In the genomic region with DNA sequence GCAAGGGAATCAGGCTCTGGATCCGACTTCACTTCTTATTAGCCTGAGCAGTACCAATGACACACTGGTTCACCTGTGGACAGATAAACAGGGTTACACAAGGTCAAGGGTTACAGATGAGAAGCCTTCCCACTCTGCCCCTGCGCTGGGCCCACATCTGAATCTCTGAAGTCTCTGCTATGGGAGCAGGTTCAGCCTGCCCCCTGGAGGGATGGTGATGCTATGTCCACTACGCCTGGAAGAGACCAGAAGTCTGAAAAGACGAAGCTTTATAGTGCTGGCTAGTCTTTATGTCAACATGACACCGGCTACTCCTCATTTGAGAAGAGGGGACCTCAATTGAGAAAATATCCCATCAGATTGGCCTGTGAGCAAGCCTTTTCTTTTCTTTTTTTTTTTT, we compare ENCODE assay signal across 15 mouse cellular contexts. TPM values are rescaled to one million over a fixed set of nuclear protein-coding genes. Genes with fewer than 3 reads are reported as not detected.
DNase-seq lines count a peak whose midpoint lies in the region; ATAC-seq and TF ChIP-seq lines count a peak whose summit lies in the region.
"Not testable (repeated sequence)": the region's sequence is repeated elsewhere in the genome, so short reads cannot be mapped to it uniquely, and the experiment has no call there.
"Had no signal": no experiment of that assay in that cellular context is flagged by ENCODE, and none has a peak within 500 bp of the region (broad histone marks: within the 10 kb centered on the region; RNA-seq: fewer than 3 reads in every experiment).

No protein-coding gene starts in this region.

- H3K27me3 ChIP-seq in MEL (ENCODE audit: control insufficient read depth in 1 of 2, insufficient read depth in 2 of 2, low read length in 2 of 2); forebrain, postnatal 0 days (ENCODE audit: insufficient read depth, low read length); kidney, adult 2 months (replicated peaks; ENCODE audit: control insufficient read depth, insufficient read depth, low read length): not testable (repeated sequence)

- TF ChIP-seq CTCF in MEL (IDR thresholded peaks at IDR 0.05 in 2 of 3, conservative IDR thresholded peaks at IDR 0.05 in 1 of 3; ENCODE audit: control insufficient read depth in 1 of 3, insufficient read depth in 1 of 3, low read depth in 2 of 3, low read length in 3 of 3, poor library complexity in 1 of 3, severe bottlenecking in 1 of 3), result peak in 2 of 3 experiments; percentile 17 to 25; a peak in 1 of 6 replicates
- TF ChIP-seq CTCF in bone marrow, adult 2 months (IDR thresholded peaks at IDR 0.05; ENCODE audit: control insufficient read depth, insufficient read depth, low read length), result peak; percentile 24; the same call in 1 of the 2 replicates
- peak; percentile 11; the same call in 1 of the 2 replicates for TF ChIP-seq CTCF in forebrain, postnatal 0 days (IDR thresholded peaks at IDR 0.05; ENCODE audit: low read depth)
- TF ChIP-seq CTCF in kidney, adult 2 months (conservative IDR thresholded peaks at IDR 0.05; ENCODE audit: insufficient read depth, insufficient read length, low read depth, low read length), result peak; percentile 35

- not testable (repeated sequence) for TF ChIP-seq POLR2A in MEL (IDR thresholded peaks at IDR 0.05; ENCODE audit: control insufficient read depth in 1 of 2, insufficient read depth in 1 of 2, low read depth in 1 of 2, low read length in 2 of 2, poor library complexity in 1 of 2); bone marrow, adult 2 months (IDR thresholded peaks at IDR 0.05; ENCODE audit: borderline replicate concordance, control insufficient read depth, low read depth, low read length); kidney, adult 2 months (IDR thresholded peaks at IDR 0.05; ENCODE audit: low read depth, low read length)

- DNase-seq in MEL (ENCODE audit: low read depth, low spot score); forebrain, postnatal 0 days; kidney, adult 2 months: not testable (repeated sequence)
- DNase-seq in liver, result peak; percentile 21
- peak; percentile 44 for DNase-seq in lung, postnatal 10 days
- peak; percentile 20 for DNase-seq in right cerebral cortex, postnatal 14 days

- WGBS in bone marrow, adult 2 months, result 81% methylated on average over 5 of the region's 5 CpGs
- 86% methylated on average over 5 of the region's 5 CpGs for WGBS in forebrain, postnatal 0 days
- WGBS in kidney, adult 2 months, result 81% methylated on average over 5 of the region's 5 CpGs

- H3K36me3 ChIP-seq in MEL (ENCODE audit: control insufficient read depth in 1 of 2, insufficient read depth in 2 of 2, low read length in 2 of 2); forebrain, postnatal 0 days (ENCODE audit: insufficient read depth); kidney, adult 2 months (ENCODE audit: control insufficient read depth, insufficient read depth, low read length): not testable (repeated sequence)

- ATAC-seq in forebrain, postnatal 0 days, result not testable (repeated sequence)

- H3K79me2 ChIP-seq in MEL (ENCODE audit: control insufficient read depth, insufficient read depth, low read length, poor library complexity), result not testable (repeated sequence)

- not testable (repeated sequence) for H3K4me1 ChIP-seq in MEL (ENCODE audit: control insufficient read depth in 1 of 2, insufficient read depth in 2 of 2, low read length in 2 of 2); bone marrow, adult 2 months (ENCODE audit: control insufficient read depth, insufficient read depth, low read length); forebrain, postnatal 0 days (ENCODE audit: insufficient read depth); kidney, adult 2 months (ENCODE audit: control insufficient read depth, insufficient read depth, low read length)

- not testable (repeated sequence) for TF ChIP-seq EP300 in MEL (IDR thresholded peaks at IDR 0.05; ENCODE audit: low read depth in 1 of 2, low read length in 2 of 2)

- not testable (repeated sequence) for H3K4me2 ChIP-seq in forebrain, postnatal 0 days (ENCODE audit: low read depth)

- H3K9ac ChIP-seq in MEL (ENCODE audit: control insufficient read depth, low read depth, low read length, poor library complexity, severe bottlenecking); forebrain, postnatal 0 days: not testable (repeated sequence)

- not testable (repeated sequence) for H3K4me3 ChIP-seq in MEL (ENCODE audit: control insufficient read depth in 1 of 2, insufficient read depth in 1 of 2, low read depth in 2 of 2, low read length in 2 of 2); bone marrow, adult 2 months (replicated peaks; ENCODE audit: control insufficient read depth, low read depth, low read length); forebrain, postnatal 0 days (ENCODE audit: low read depth, low read length); kidney, adult 2 months (ENCODE audit: insufficient read depth, low read depth, low read length)

- not testable (repeated sequence) for H3K9me3 ChIP-seq in MEL (replicated peaks; ENCODE audit: insufficient read depth, low read length); forebrain, postnatal 0 days (ENCODE audit: low read length)

- H3K27ac ChIP-seq in MEL (ENCODE audit: control insufficient read depth, low read depth, low read length); bone marrow, adult 2 months (ENCODE audit: control insufficient read depth, insufficient read depth, low read depth, low read length, poor library complexity); forebrain, postnatal 0 days (ENCODE audit: low read depth, low read length); kidney, adult 2 months (ENCODE audit: insufficient read depth, low read depth, low read length): not testable (repeated sequence)

- TF ChIP-seq RAD21 in MEL (IDR thresholded peaks at IDR 0.05; ENCODE audit: low read depth, low read length), result peak; percentile 1; the same call in 1 of the 2 replicates

TF ChIP-seq in MEL, 35 proteins besides CTCF, POLR2A, EP300 and RAD21:
- TF ChIP-seq SMC3 (IDR thresholded peaks at IDR 0.05; ENCODE audit: low read depth, low read length), result 0 out of 2 replicates have a peak, but pooled peaks have one; percentile 7

RNA-seq across cellular contexts. Expression of a gene that starts 2.2 kb away (rescaled TPM):
- not detected in 2 replicates for total RNA-seq in MEL (2012; rRNA removed)
- polyA plus RNA-seq in MEL (2012; ENCODE audit: insufficient read depth in 1 of 2, insufficient read length in 2 of 2, low read depth in 1 of 2, low replicate concordance in 2 of 2, missing spikeins in 1 of 2), result not detected
- not detected in 2 replicates for polyA plus RNA-seq in bone marrow, adult 2 months (2011; ENCODE audit: insufficient read depth, insufficient read length, low replicate concordance, missing spikeins)
- not detected in 2 replicates for total RNA-seq in forebrain, postnatal 0 days (2014; rRNA removed)
- polyA plus RNA-seq in forebrain, postnatal 0 days (2015; fragmentation: Nextera tagmentation; extraction: Ambion mirVana), result not detected in 2 replicates
- not detected in 2 replicates for polyA plus RNA-seq in kidney, adult 2 months (2012; rRNA removed)
- total RNA-seq: G1E; left cerebral cortex, postnatal 14 days had no signal
- polyA plus RNA-seq: embryonic facial prominence, embryonic 12.5 days; forebrain, embryonic 11.5 days; G1E; gonadal fat pad, adult 2 months; heart, embryonic 14.5 days; hindbrain, embryonic 14.5 days; liver, embryonic 15.5 days had no signal

RNA-seq across cellular contexts. Expression of a gene that starts 14.7 kb away (rescaled TPM):
- total RNA-seq in MEL (2012; rRNA removed), result 17.1 and 20.6 TPM in 2 replicates
- 10 to 100 TPM in 1 of 2 experiments, not detected in 1; 53.5 TPM for polyA plus RNA-seq in MEL (2012; ENCODE audit: insufficient read depth in 1 of 2, insufficient read length in 2 of 2, low read depth in 1 of 2, low replicate concordance in 2 of 2, missing spikeins in 1 of 2)
- 358 and 477 TPM in 2 replicates for polyA plus RNA-seq in bone marrow, adult 2 months (2011; ENCODE audit: insufficient read depth, insufficient read length, low replicate concordance, missing spikeins)
- total RNA-seq in forebrain, postnatal 0 days (2014; rRNA removed), result 4.3 and 4.7 TPM in 2 replicates
- polyA plus RNA-seq in forebrain, postnatal 0 days (2015; fragmentation: Nextera tagmentation; extraction: Ambion mirVana), result 1.3 and 1.4 TPM in 2 replicates
- polyA plus RNA-seq in kidney, adult 2 months (2012; rRNA removed), result 1.3 and 1.6 TPM in 2 replicates

RNA-seq across cellular contexts. Expression of a gene that starts 29.1 kb away (rescaled TPM):
- not detected in 2 replicates for total RNA-seq in MEL (2012; rRNA removed)
- polyA plus RNA-seq in MEL (2012; ENCODE audit: insufficient read depth in 1 of 2, insufficient read length in 2 of 2, low read depth in 1 of 2, low replicate concordance in 2 of 2, missing spikeins in 1 of 2), result not detected
- polyA plus RNA-seq in bone marrow, adult 2 months (2011; ENCODE audit: insufficient read depth, insufficient read length, low replicate concordance, missing spikeins), result 1.2 and 1.9 TPM in 2 replicates
- not detected in 2 replicates for total RNA-seq in forebrain, postnatal 0 days (2014; rRNA removed)
- 1.9 and 2.0 TPM in 2 replicates for polyA plus RNA-seq in forebrain, postnatal 0 days (2015; fragmentation: Nextera tagmentation; extraction: Ambion mirVana)
- not detected in 2 replicates for polyA plus RNA-seq in kidney, adult 2 months (2012; rRNA removed)
- total RNA-seq: G1E; left cerebral cortex, postnatal 14 days had no signal
- polyA plus RNA-seq: gonadal fat pad, adult 2 months had no signal

RNA-seq across cellular contexts. Expression of a gene that starts 32.9 kb away (rescaled TPM):
- total RNA-seq in MEL (2012; rRNA removed), result 38.5 and 48.5 TPM in 2 replicates
- polyA plus RNA-seq in MEL (2012; ENCODE audit: insufficient read depth in 1 of 2, insufficient read length in 2 of 2, low read depth in 1 of 2, low replicate concordance in 2 of 2, missing spikeins in 1 of 2), result 10 to 100 TPM in 1 of 2 experiments, not detected in 1; 45.6 TPM
- 2.8 and 4.6 TPM in 2 replicates for polyA plus RNA-seq in bone marrow, adult 2 months (2011; ENCODE audit: insufficient read depth, insufficient read length, low replicate concordance, missing spikeins)
- 17.2 and 27.5 TPM in 2 replicates for total RNA-seq in forebrain, postnatal 0 days (2014; rRNA removed)
- polyA plus RNA-seq in forebrain, postnatal 0 days (2015; fragmentation: Nextera tagmentation; extraction: Ambion mirVana), result 50.3 and 53.6 TPM in 2 replicates
- 71.3 and 87.8 TPM in 2 replicates for polyA plus RNA-seq in kidney, adult 2 months (2012; rRNA removed)

RNA-seq across cellular contexts. Expression of a gene that starts 33.4 kb away (rescaled TPM):
- total RNA-seq in MEL (2012; rRNA removed), result 39.6 and 40.6 TPM in 2 replicates
- polyA plus RNA-seq in MEL (2012; ENCODE audit: insufficient read depth in 1 of 2, insufficient read length in 2 of 2, low read depth in 1 of 2, low replicate concordance in 2 of 2, missing spikeins in 1 of 2), result 10 to 100 TPM in 1 of 2 experiments, not detected in 1; 68.0 TPM
- 26.4 and 42.3 TPM in 2 replicates for polyA plus RNA-seq in bone marrow, adult 2 months (2011; ENCODE audit: insufficient read depth, insufficient read length, low replicate concordance, missing spikeins)
- 70.4 and 77.1 TPM in 2 replicates for total RNA-seq in forebrain, postnatal 0 days (2014; rRNA removed)
- polyA plus RNA-seq in forebrain, postnatal 0 days (2015; fragmentation: Nextera tagmentation; extraction: Ambion mirVana), result 41.5 and 45.2 TPM in 2 replicates
- 33.3 and 35.0 TPM in 2 replicates for polyA plus RNA-seq in kidney, adult 2 months (2012; rRNA removed)
